Mouse (Mus musculus) heart, adult 2 months (tissue): ENCODE measurements around the gene Hipk2. TPM values are rescaled to one million over a fixed set of nuclear protein-coding genes. Genes with fewer than 3 reads are reported as not detected.

Experiments used
- DNase-seq, 2 experiments: peaks; one replicate each; pipeline ENCODE4 v3.0.0; 2021
- H3K27ac ChIP-seq: fragments of 200-600 bp; 2 replicates; pipeline ENCODE4 v1.8.1; 2022
- H3K27me3 ChIP-seq: fragments of 200-500 bp; 2 replicates; pipeline ENCODE4 v1.6.1; 2012; ENCODE audit warnings: mild to moderate bottlenecking, low read length, inconsistent platforms, mixed read lengths; ENCODE audit not compliant: control insufficient read depth, insufficient read depth
- H3K36me3 ChIP-seq: fragments of 200-500 bp; 2 replicates; pipeline ENCODE4 v1.6.1; 2012; ENCODE audit warnings: low read length, inconsistent platforms; ENCODE audit not compliant: control insufficient read depth, insufficient read depth
- H3K4me1 ChIP-seq: fragments of 200-500 bp; 2 replicates; pipeline ENCODE4 v1.6.1; 2011; ENCODE audit warnings: low read length; ENCODE audit not compliant: control insufficient read depth, insufficient read depth
- H3K4me3 ChIP-seq: fragments of 200-600 bp; 2 replicates; pipeline ENCODE4 v1.8.1; 2022
- H3K79me2 ChIP-seq: fragments of 200-500 bp; replicated peaks from 2 replicates; pipeline ENCODE4 v1.6.1; 2012; ENCODE audit warnings: mild to moderate bottlenecking, inconsistent platforms, low read length, moderate library complexity, mixed read lengths; ENCODE audit not compliant: control insufficient read depth, insufficient read depth
- H3K9ac ChIP-seq: fragments of 200-500 bp; 2 replicates; pipeline ENCODE4 v1.6.1; 2012; ENCODE audit warnings: low read depth, mild to moderate bottlenecking, control low read depth, inconsistent platforms, low read length, mixed read lengths
- CTCF ChIP-seq: fragments of 200-600 bp; IDR thresholded peaks from 2 replicates; pipeline ENCODE4 v1.8.1; 2022; ENCODE audit warnings: antibody characterized with exemption, mild to moderate bottlenecking, moderate library complexity
- EP300 ChIP-seq: fragments of 200-500 bp; IDR thresholded peaks from 2 replicates; pipeline ENCODE4 v1.6.1; 2011; ENCODE audit warnings: low read depth, low read length, control low read depth; ENCODE audit not compliant: insufficient read depth
- POLR2A ChIP-seq: fragments of 200-500 bp; IDR thresholded peaks from 2 replicates; pipeline ENCODE4 v1.6.1; 2011; ENCODE audit warnings: mild to moderate bottlenecking, low read depth, low read length, control low read depth; ENCODE audit not compliant: insufficient read depth
- WGBS: fragments of 180-500 bp; shearing (Covaris S2); methylation state at CpG from one replicate; pipeline ENCODE4 v1.1.7; 2018; 5-methylcytosine and 5-hydroxymethylcytosine counted together
- intact Hi-C: fragments of 180-260 bp; cut with DNase I; formaldehyde crosslinking; loops from one replicate; pipeline ENCODE4 v1.15.1; 2025
- polyA plus RNA-seq: library from polyadenylated mRNA; depleted of rRNA; stranded (reverse); fragments of >200 nt; gene quantifications from 2 replicates; pipeline ENCODE4 v1.2.3, GENCODE M21; 2012
- total RNA-seq, 2 experiments: library from RNA; stranded (reverse); gene quantifications; 2 replicates each; pipeline ENCODE4 v1.2.3; 2021

The Hipk2 gene
- total and polyA plus RNA-seq, 3 experiments, result 35.9 to 98.5 (median 91.0) TPM

DNA sequence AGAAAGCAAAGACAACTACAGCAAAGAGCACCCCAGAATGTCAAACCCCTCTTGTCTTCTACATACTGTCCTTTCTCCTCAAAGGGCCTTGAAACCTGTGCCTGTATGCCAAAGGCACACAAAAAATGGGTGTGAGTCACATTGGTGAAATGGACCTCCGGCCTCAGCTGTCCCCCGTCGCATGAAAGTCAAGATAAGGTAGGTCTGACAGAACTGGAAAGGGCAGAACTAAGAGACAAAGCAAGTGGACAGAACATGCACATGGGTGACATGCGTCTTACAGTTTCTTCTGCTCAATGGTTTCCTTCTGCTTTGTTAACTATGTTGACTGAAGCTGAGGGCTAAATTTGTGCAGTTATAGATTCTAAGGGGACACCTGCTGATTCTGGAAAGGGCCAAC is 119.0 kb downstream of the Hipk2 start:
- DNase-seq, result no peak
- H3K36me3 ChIP-seq, result peaks cover 12% of the 10 kb centered on the region
- no peak for TF ChIP-seq CTCF
- TF ChIP-seq POLR2A, result no peak
- no peak for TF ChIP-seq EP300
- no peak overlapping the region for H3K9ac ChIP-seq
- no peaks in the 10 kb centered on the region for H3K79me2 ChIP-seq
- H3K27me3 ChIP-seq, result no peaks in the 10 kb centered on the region
- WGBS, result 62% methylated on average over 4 of the region's 4 CpGs
- no peak overlapping the region for H3K4me3 ChIP-seq
- no peak overlapping the region for H3K27ac ChIP-seq
- intact Hi-C loops, result no loop called here
- H3K4me1 ChIP-seq, result peaks cover 16% of the 10 kb centered on the region

DNA sequence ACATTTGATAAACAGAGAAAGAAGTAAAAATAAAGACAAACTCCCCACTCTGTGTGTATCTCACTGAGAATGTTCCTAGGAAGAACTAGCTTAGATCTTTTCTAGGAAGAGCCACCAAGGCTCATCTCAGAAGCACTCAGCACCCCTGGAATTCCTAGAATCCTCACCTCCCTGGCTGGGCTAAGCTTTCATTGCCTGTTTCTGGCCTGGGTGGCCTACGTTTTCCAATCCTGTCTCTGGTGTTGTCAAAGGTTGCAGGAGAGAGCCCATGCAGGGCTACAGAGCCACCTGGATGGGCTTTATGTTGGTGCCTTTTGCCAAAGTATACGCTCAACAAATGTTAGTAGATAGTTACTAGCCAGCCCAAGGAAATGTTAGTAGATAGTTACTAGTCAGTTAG is 120.0 kb downstream of the Hipk2 start:
- no peak overlapping the region for H3K4me3 ChIP-seq
- no peaks in the 10 kb centered on the region for H3K27me3 ChIP-seq
- 79% methylated on average over 2 of the region's 2 CpGs for WGBS
- peaks cover 8% of the 10 kb centered on the region for H3K36me3 ChIP-seq
- H3K9ac ChIP-seq, result no peak overlapping the region
- H3K79me2 ChIP-seq, result no peaks in the 10 kb centered on the region
- intact Hi-C loops, result no loop called here
- TF ChIP-seq EP300 (no peak), CTCF (no peak), POLR2A (no peak)
- H3K27ac ChIP-seq, result peak overlapping the region; percentile 80
- peaks cover 12% of the 10 kb centered on the region for H3K4me1 ChIP-seq
- no peak for DNase-seq

DNA sequence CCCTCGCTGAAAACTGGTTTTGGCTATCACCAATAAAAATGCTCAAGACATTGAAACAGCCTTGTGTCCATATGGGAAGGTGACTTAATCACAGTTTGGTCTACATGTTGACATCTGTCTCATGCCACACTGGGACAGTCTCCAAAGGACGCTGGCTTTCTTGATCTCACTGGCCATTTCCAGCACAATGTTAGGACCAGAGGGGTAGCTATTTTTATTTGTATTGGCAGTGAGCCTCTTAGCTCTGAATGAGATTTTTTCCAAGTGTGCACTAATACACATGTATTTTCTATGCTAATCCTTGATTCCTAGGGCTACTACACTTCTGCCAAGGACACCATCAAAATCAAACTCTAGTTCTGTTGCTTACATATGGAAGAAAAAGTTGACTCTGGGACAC is 120.8 kb downstream of the Hipk2 start:
- intact Hi-C loops, result no loop called here
- WGBS, result 47% methylated on average over 2 of the region's 2 CpGs
- peak; percentile 34 to 61 for DNase-seq
- H3K27ac ChIP-seq, result peak overlapping the region; percentile 80
- H3K36me3 ChIP-seq, result peaks cover 4% of the 10 kb centered on the region
- no peaks in the 10 kb centered on the region for H3K27me3 ChIP-seq
- no peak overlapping the region for H3K9ac ChIP-seq
- no peaks in the 10 kb centered on the region for H3K79me2 ChIP-seq
- TF ChIP-seq CTCF (no peak), EP300 (peak; percentile 55; the same call in 1 of the 2 replicates)
- peaks cover 10% of the 10 kb centered on the region for H3K4me1 ChIP-seq
- no peak overlapping the region for H3K4me3 ChIP-seq

DNA sequence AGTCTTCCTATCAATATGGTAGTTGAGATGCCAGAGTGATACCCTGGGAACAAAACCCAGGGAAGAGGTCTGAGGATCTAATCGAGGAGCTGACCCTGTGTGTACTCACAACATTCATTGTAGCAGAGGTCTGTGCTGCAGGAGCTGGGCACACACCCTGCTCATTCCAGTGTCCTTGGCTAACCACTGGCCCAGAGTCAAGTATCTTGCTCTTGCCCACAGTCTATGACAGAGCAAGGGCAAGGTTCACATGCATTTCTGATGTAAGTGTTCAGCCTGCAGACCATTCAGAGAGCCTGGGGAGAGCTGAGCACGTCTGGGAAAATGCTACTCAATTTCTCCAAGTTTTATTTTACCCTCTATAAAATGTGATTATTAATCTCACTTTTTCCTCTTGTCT is 122.2 kb downstream of the Hipk2 start:
- WGBS, result 53% methylated on average over 2 of the region's 2 CpGs
- Histone ChIP-seq H3K27me3 (no peaks in the 10 kb centered on the region), H3K9ac (no peak overlapping the region), H3K27ac (peak overlapping the region; percentile 80), H3K4me1 (peaks cover 8% of the 10 kb centered on the region), H3K4me3 (no peak overlapping the region), H3K79me2 (no peaks in the 10 kb centered on the region), H3K36me3 (peaks cover 3% of the 10 kb centered on the region; the same call in 1 of the 2 replicates)
- TF ChIP-seq CTCF (no peak), POLR2A (no peak), EP300 (peak; percentile 87)
- DNase-seq, result peak in 1 of 2 experiments; percentile 68
- intact Hi-C loops, result loop anchor here (5.0 kb wide), 1 partner anchor 124 kb away; the partner anchor contains the start of genes Hipk2 and Tbxas1

DNA sequence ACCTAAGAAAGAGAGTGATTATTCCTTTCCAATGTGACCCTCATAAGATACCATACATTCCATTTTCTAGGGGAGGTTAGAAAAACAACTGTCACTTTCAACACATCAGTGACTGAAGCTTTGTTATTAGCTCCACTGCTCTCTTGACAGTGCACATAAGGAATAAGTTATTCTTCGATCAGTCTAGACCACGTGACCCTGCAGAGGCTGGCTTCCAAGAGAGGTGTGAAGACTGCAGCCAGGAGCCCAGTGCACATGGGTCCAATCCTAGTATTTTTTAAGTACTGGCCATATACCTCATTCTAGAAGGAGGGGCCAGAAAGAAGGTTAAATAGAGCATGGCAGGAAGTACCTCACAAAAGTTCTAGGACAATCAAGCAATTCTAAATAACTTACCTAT is 122.9 kb downstream of the Hipk2 start:
- H3K27ac ChIP-seq, result peak overlapping the region; percentile 80
- no peak for TF ChIP-seq CTCF
- TF ChIP-seq POLR2A, result no peak
- no peak for TF ChIP-seq EP300

DNA sequence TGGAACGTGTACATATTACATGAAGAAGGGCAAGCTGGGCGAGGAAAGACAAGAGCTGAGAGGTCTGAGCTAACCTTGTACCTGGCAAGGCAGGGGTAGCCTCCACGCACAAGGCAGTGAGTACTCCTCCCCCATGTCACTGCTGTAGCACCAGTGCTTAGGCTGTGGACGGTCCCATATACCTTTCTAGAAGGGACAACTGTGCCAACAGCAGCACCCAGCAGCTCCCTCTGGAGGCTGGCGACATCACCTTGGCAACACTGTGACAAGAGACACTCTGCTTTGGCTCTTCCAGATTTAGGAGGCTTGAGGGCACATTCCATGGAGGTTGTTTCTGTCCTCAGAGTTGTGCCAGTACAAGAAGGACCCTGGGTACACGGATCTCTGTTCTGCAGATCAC is 123.5 kb downstream of the Hipk2 start:
- peak in 1 of 2 experiments; percentile 56 for DNase-seq
- Histone ChIP-seq H3K9ac (no peak overlapping the region), H3K4me1 (peaks cover 7% of the 10 kb centered on the region), H3K4me3 (no peak overlapping the region), H3K79me2 (no peaks in the 10 kb centered on the region), H3K27ac (peak overlapping the region; percentile 80), H3K27me3 (no peaks in the 10 kb centered on the region), H3K36me3 (peaks cover 3% of the 10 kb centered on the region; the same call in 1 of the 2 replicates)
- 77% methylated on average over 6 of the region's 6 CpGs for WGBS
- no peak for TF ChIP-seq POLR2A
- peak; percentile 47 for TF ChIP-seq CTCF
- TF ChIP-seq EP300, result 0 out of 2 replicates have a peak, but pooled peaks have one; percentile 29
- intact Hi-C loops, result loop anchor here (5.0 kb wide), 1 partner anchor 125 kb away; the partner anchor contains the start of genes Hipk2 and Tbxas1

More for the DNA sequence above, 122.9 kb downstream of the Hipk2 start:
- no peak for DNase-seq
- no peak overlapping the region for H3K4me3 ChIP-seq
- no peaks in the 10 kb centered on the region for H3K79me2 ChIP-seq
- peaks cover 3% of the 10 kb centered on the region; the same call in 1 of the 2 replicates for H3K36me3 ChIP-seq
- WGBS, result 55% methylated on average over 2 of the region's 2 CpGs
- H3K9ac ChIP-seq, result no peak overlapping the region
- H3K27me3 ChIP-seq, result no peaks in the 10 kb centered on the region
- intact Hi-C loops, result loop anchor here (5.0 kb wide), 1 partner anchor 124 kb away; the partner anchor contains the start of genes Hipk2 and Tbxas1
- H3K4me1 ChIP-seq, result peaks cover 7% of the 10 kb centered on the region
